Mouse (Mus musculus) right cerebral cortex, postnatal 25 days (tissue): ENCODE results near the gene Tm4sf4.

ENCODE experiments used
- DNase-seq: peaks from one replicate; pipeline ENCODE4 v3.0.0; 2022

Tm4sf4 gene

DNA sequence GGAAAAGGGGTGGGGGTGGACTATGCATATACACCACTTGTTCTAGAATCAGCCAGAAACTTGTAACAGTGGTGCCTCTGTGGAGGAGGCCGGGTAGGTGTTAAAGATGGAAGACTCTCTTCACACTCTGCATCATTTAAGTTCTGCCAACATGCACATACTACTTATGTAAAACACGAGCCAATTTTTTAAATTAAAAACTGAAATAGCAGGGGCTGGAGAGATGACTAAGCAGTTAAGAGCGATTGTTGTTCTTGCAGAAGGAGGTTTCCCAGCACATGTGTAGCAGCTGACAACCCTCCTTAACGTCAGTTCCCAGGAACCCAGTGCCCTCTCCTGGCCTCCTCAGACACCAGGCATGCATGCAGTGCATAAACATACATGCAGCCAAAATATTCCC is 55.5 kb downstream of the Tm4sf4 start:
- DNase-seq = no peak

DNA sequence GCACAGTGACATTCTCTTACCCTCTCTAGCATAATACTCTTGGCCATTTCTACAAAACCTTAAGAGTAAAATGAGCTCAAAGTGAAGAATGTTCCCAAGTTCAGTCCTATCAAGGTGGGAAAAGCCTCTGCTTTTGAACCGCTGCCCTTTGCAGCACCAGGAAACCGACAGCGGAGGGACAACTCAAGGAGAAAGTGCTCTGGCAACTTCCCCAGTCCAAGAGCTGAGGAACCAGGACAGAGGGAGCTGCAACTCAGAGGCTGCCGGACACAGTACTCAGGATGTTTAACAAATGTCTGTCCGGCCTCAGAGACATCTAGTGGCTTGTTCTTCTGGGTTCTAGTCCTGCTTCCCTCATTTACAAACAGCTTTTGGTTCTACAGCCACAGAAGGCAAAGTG is 56.9 kb downstream of the Tm4sf4 start:
- DNase-seq = no peak

DNA sequence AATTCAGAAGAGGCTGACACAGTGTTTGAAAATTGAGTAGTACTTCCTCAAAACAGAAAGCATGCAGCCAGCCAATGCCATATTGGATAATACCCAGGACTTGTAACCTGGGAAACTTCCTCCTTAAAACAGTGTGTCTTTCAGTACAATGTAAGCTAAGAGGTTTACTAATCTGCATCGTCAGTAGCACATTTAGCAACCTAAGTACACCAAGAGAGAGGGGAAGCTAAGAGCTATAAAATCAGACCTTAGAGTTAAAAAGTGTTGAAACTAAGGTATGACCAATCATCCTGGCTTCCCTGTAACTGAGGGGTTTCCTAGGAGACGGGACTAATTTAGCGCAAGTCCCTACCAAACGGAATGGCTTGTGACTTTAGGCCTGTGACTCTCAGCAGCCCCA is 61.0 kb downstream of the Tm4sf4 start:
- no peak for DNase-seq

DNA sequence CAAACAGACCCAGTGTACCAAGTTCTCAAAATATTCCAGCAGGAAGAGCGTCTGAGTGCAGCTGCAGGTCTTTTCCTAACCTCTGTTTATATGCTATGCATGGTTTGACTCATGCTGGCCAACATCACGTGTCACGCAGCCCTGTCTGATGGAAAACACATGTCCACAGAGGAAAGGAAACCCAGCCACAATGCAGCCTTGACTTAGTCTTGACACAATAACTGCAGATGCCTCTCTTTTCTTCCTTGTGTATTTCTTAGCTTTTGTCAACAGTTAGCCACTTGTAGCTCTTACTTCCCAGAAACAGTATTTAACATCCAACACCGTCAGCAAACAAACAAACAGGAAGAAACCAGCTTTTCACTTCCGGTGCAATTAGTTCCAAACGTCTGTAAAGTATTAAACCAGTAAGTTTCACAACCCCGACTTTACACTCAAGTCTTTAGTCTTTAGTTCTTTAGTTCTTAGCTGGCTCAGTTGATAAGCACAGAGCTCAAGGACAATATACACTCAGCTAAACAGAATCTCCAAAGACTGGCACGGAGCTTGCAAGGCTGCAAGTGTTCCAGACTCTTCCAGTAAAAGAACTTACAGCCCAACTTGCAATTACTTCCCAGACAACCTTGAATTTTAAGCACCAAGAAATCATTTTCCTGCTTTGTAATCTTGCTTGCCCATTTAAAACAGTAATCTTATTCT is 62.5 kb downstream of the Tm4sf4 start:
- DNase-seq = no peak
